Mouse (Mus musculus) liver, adult 2 months (tissue): ENCODE data around the gene Lbx2. TPM values are rescaled to one million over a fixed set of nuclear protein-coding genes. Genes with fewer than 3 reads are reported as not detected.

Experiments used
- DNase-seq: peaks from one replicate; pipeline ENCODE4 v3.0.0-alpha.2; 2011; ENCODE audit warnings: low read depth, low spot score; ENCODE audit errors: extremely low read depth
- H3K27ac ChIP-seq: fragments of 200-500 bp; replicated peaks from 2 replicates; pipeline ENCODE4 v1.5.1; 2012; ENCODE audit warnings: low read depth, mild to moderate bottlenecking, control low read depth, inconsistent platforms, low read length; ENCODE audit not compliant: insufficient read depth
- H3K27me3 ChIP-seq: fragments of 200-500 bp; 2 replicates; pipeline ENCODE4 v1.6.1; 2012; ENCODE audit warnings: mild to moderate bottlenecking, moderate library complexity, low read length, inconsistent platforms; ENCODE audit not compliant: control insufficient read depth, insufficient read depth
- H3K36me3 ChIP-seq: fragments of 200-500 bp; 2 replicates; pipeline ENCODE4 v1.6.1; 2012; ENCODE audit warnings: low read length, inconsistent platforms; ENCODE audit not compliant: control insufficient read depth, insufficient read depth
- H3K4me1 ChIP-seq: fragments of 200-500 bp; 2 replicates; pipeline ENCODE4 v1.6.1; 2011; ENCODE audit warnings: low read length; ENCODE audit not compliant: control insufficient read depth, insufficient read depth
- H3K4me3 ChIP-seq: fragments of 200-500 bp; 2 replicates; pipeline ENCODE4 v1.5.1; 2011; ENCODE audit warnings: low read depth, mild to moderate bottlenecking, control low read depth, low read length, moderate library complexity; ENCODE audit not compliant: insufficient read depth
- H3K79me2 ChIP-seq: fragments of 200-500 bp; 2 replicates; pipeline ENCODE4 v1.6.1; 2012; ENCODE audit warnings: inconsistent platforms, mild to moderate bottlenecking, low read length, moderate library complexity; ENCODE audit not compliant: control insufficient read depth, insufficient read depth
- H3K9ac ChIP-seq: fragments of 200-500 bp; 2 replicates; pipeline ENCODE4 v1.6.1; 2012; ENCODE audit warnings: low read depth, mild to moderate bottlenecking, control low read depth, inconsistent platforms, low read length
- CTCF ChIP-seq: fragments of 200-500 bp; IDR thresholded peaks from 2 replicates; pipeline ENCODE4 v1.5.1; 2011; ENCODE audit warnings: low read depth, low read length, control low read depth
- POLR2A ChIP-seq: fragments of 200-500 bp; IDR thresholded peaks from 2 replicates; pipeline ENCODE4 v1.6.1; 2011; ENCODE audit warnings: low read length, control low read depth; ENCODE audit not compliant: insufficient read depth; ENCODE audit errors: extremely low read depth
- whole genome bisulfite sequencing: fragments of 180-500 bp; shearing (Covaris S2); methylation state at CpG from one replicate; pipeline ENCODE4 v1.1.7; 2018; 5-methylcytosine and 5-hydroxymethylcytosine counted together
- polyA plus RNA-seq: library from polyadenylated mRNA; depleted of rRNA; stranded (reverse); fragments of >200 nt; gene quantifications from 2 replicates; pipeline ENCODE4 v1.2.3, GENCODE M21; 2012
- total RNA-seq: library from RNA; depleted of rRNA; stranded (reverse); fragments of >200 nt; gene quantifications from 2 replicates; pipeline ENCODE4 v1.2.3, GENCODE M21; 2014

The Lbx2 gene
- total and polyA plus RNA-seq, 2 experiments: 0.34 to 0.65 TPM

- Histone ChIP-seq H3K27ac (peak within 1 kb of the TSS; percentile 53), H3K9ac (peak within 1 kb of the TSS; percentile 81), H3K27me3 (no peaks in the 10 kb centered on the region), H3K36me3 (no peaks in the 10 kb centered on the region), H3K4me3 (peak within 1 kb of the TSS; percentile 67), H3K79me2 (no peaks in the 10 kb centered on the region), H3K4me1 (peaks cover 11% of the 10 kb centered on the region)
- 1% methylated on average over 25 of the region's 25 CpGs for WGBS
- peak; percentile 90 for DNase-seq
- TF ChIP-seq POLR2A (peak; percentile 66; the same call in 1 of the 2 replicates), CTCF (peak; percentile 64)
These were observed 15.1 kb downstream of the Lbx2 start, which contains the start of the genes Ccdc142 and Gm42688 for GRCm38 (mm10) chr6:83101316-83101687. TSS of gene Ccdc142 (plus strand) at chr6:83101601. TSS of gene Gm42688 (plus strand) at chr6:83101617.

- Histone ChIP-seq H3K27ac (peak overlapping the region; percentile 53), H3K36me3 (no peaks in the 10 kb centered on the region), H3K27me3 (no peaks in the 10 kb centered on the region), H3K4me3 (peak overlapping the region; percentile 67), H3K4me1 (peaks cover 11% of the 10 kb centered on the region), H3K79me2 (no peaks in the 10 kb centered on the region), H3K9ac (peak overlapping the region; percentile 81)
- under 1% methylated on average over 73 of the region's 74 CpGs for WGBS
- peak; percentile 45; the same call in 1 of the 2 replicates for TF ChIP-seq CTCF
- TF ChIP-seq POLR2A: no peak
- peak; percentile 61 for DNase-seq
These were observed 15.8 kb downstream of the Lbx2 start for GRCm38 (mm10) chr6:83101688-83102556.

- H3K4me1 ChIP-seq: peaks cover 17% of the 10 kb centered on the region
- no peak overlapping the region for H3K9ac ChIP-seq
- peak; percentile 80 for DNase-seq
- H3K4me3 ChIP-seq: peak overlapping the region; percentile 1; the same call in 1 of the 2 replicates
- peak; percentile 34; the same call in 1 of the 2 replicates for TF ChIP-seq CTCF
- TF ChIP-seq POLR2A: no peak
- no peaks in the 10 kb centered on the region for H3K79me2 ChIP-seq
- 29% methylated on average over 11 of the region's 11 CpGs for WGBS
- H3K36me3 ChIP-seq: no peaks in the 10 kb centered on the region
- no peaks in the 10 kb centered on the region for H3K27me3 ChIP-seq
- H3K27ac ChIP-seq: 0 out of 2 replicates have a peak overlapping the region, but pooled peaks have one; percentile 2
These were observed 17.0 kb downstream of the Lbx2 start for GRCm38 (mm10) chr6:83103130-83103650.

GRCm38 (mm10) chr6:83104158-83104557, 18.0 kb downstream of the Lbx2 start:
- Histone ChIP-seq H3K4me3 (no peak overlapping the region), H3K9ac (no peak overlapping the region), H3K4me1 (peaks cover 20% of the 10 kb centered on the region), H3K27me3 (no peaks in the 10 kb centered on the region), H3K27ac (no peak overlapping the region), H3K79me2 (peaks cover 1% of the 10 kb centered on the region; the same call in 1 of the 2 replicates), H3K36me3 (no peaks in the 10 kb centered on the region)
- TF ChIP-seq POLR2A (no peak), CTCF (no peak)
- DNase-seq: no peak
- WGBS: 82% methylated on average over 4 of the region's 4 CpGs

GRCm38 (mm10) chr6:83107566-83108400, 21.6 kb downstream of the Lbx2 start:
- 48% methylated on average over 13 of the region's 13 CpGs for WGBS

More at GRCm38 (mm10) chr6:83107566-83108400, 21.6 kb downstream of the Lbx2 start:
- no peak overlapping the region for H3K27ac ChIP-seq
- no peak overlapping the region for H3K9ac ChIP-seq
- H3K4me1 ChIP-seq: peaks cover 21% of the 10 kb centered on the region
- peaks cover 3% of the 10 kb centered on the region; the same call in 1 of the 2 replicates for H3K79me2 ChIP-seq
- no peaks in the 10 kb centered on the region for H3K27me3 ChIP-seq
- TF ChIP-seq POLR2A: no peak
- TF ChIP-seq CTCF: peak; percentile 94
- DNase-seq: peak; percentile 63
- H3K4me3 ChIP-seq: no peak overlapping the region
- no peaks in the 10 kb centered on the region for H3K36me3 ChIP-seq
